Mouse (Mus musculus): Measurements from ENCODE around the gene Rgs13. TPM values are rescaled to one million over a fixed set of nuclear protein-coding genes. Genes with fewer than 3 reads are reported as not detected.
"Not testable (repeated sequence)": the region's sequence is repeated elsewhere in the genome, so short reads cannot be mapped to it uniquely, and the experiment has no call there.

The Rgs13 gene
- total RNA-seq, 2 experiments from 2014 or later = 0.57 to 1.3 TPM

- DNase-seq (ENCODE audit: low spot score in 2 of 2) = peak in 1 of 2 experiments; percentile 55
- intact Hi-C loops (cut with DNase I) = loop anchor here (5.0 kb wide), 1 partner anchor 40 kb away; no protein-coding TSS in a partner anchor
Observed at GRCm38 (mm10) chr1:144166897-144167296, 10.3 kb downstream of the Rgs13 start.

DNA sequence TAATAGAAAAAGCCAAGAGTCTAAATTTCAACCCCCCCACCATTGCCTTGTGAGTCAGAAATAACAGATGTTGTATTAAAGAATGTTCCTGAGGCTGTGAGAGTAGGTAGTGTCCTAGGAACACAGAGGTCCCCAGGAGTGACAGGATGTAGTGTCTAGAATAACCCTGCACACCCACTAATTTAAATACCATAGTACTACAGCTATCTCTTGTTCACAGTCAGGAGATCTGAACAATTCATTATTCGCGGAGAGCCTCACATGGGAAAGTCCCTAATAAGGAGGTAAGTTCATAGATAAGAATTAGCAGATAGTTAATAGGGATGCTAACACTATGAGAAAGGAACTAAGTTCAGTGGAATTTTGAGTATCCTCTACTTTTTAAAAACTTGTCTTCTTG lies 10.9 kb downstream of the Rgs13 start:
- intact Hi-C loops (cut with DNase I) = loop anchor here (5.0 kb wide), 1 partner anchor 39 kb away; no protein-coding TSS in a partner anchor

DNA sequence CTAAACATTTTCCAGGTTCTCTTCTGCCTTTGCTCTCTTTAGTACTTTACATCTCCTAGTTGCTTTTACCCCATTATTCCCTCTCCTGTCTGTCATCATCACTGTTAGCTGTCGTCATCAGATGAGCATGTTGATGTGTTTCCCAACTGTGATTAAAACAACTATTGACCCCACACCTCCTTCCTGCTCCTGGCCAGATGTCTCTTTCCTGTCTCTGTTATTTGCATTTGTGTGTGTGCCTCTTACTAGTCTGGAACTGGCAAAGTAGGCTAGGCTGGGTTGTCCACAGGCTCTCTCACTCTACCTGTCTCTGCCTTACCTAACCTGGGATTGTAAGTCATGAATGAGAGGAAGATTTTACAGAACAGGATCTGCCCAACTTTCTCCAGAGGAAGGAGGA lies 24.6 kb downstream of the Rgs13 start:
- DNase-seq (ENCODE audit: low spot score in 2 of 2) = no peak
- intact Hi-C loops (cut with DNase I) = no loop called here

More for the DNA sequence above, 10.9 kb downstream of the Rgs13 start:
- no peak for DNase-seq (ENCODE audit: low spot score in 2 of 2)

DNA sequence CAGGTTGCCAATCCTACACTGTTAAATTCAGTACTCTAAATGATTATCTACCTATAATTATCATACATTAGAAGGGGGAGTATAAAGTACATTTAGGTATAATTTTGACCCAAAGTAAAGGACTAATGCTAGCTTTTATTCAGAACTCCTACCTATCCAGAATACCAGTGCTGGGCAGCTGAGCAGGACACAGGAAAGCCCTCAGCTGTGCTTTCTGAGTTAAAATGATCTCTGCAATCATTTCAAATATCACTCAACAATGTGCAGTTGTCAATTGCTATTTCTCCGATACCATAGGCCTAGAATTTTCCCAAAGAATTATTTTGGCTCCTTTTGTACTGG lies 25.0 kb downstream of the Rgs13 start:
- no peak for DNase-seq (ENCODE audit: low spot score in 2 of 2)
- intact Hi-C loops (cut with DNase I) = no loop called here

DNA sequence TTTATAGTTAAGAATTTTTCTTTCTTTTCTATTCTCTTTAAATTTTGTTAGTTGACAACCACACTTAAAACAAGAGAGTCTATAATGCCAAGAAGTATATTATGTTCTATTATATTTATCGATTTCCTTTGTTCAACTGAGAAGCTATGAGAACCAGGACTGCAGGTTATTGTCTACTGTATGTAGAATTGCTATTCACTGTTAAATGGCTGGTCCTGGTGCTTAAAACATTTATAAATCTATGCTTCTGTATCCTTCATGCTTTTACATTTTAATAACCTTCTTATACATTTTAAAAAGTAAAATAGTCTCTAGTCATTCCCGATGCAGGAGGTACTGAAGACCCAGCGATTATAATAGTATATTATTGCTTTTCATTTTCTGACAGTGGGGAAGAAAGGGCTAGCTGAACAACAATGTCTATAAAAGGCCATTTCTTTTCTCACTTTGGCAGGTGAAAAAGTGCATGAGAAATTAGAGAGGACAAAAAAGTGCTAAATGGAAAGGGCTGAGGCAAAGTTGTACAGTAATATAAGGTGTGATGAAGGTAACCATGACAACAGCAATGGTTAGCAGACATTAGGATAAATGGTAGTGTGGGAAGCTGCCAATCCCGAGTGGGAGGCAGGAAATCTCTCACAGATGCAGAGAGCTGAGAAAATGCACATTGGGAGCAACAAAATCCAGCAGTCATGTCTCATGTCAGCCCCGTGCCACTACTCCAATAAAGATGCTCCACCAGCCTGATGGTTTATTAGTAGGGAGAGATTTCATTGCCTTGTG lies 25.6 kb downstream of the Rgs13 start:
- intact Hi-C loops (cut with DNase I) = no loop called here
- DNase-seq (ENCODE audit: low spot score in 2 of 2) = peak; percentile 48 to 53

GRCm38 (mm10) chr1:144149997-144150396 lies 27.2 kb downstream of the Rgs13 start:
- no peak for DNase-seq (ENCODE audit: low spot score in 2 of 2)
- intact Hi-C loops (cut with DNase I) = no loop called here

- intact Hi-C loops (cut with DNase I); DNase-seq (ENCODE audit: low spot score in 2 of 2): not testable (repeated sequence)
Observed at GRCm38 (mm10) chr1:144141398-144141797, 35.8 kb downstream of the Rgs13 start.

DNA sequence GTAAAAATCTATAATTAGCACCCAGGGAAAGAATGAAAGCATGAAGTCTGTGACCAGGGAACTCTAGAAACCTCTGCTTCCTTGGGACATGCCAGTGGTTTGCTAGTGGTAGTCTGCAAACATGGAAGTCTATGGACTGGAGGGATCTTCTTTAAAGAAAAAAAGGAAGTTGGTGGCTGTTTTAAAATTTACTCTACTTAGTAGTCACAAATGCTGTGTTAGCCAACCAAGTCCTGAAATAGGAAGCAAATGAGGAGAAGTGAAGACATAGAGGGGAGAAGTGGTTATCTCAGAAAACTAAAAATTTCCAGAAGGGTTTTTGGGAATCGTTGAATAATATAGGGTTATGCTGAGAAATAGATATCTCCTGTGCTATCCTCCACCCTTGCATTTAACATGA lies 37.3 kb downstream of the Rgs13 start:
- DNase-seq (ENCODE audit: low spot score in 2 of 2) = no peak
- intact Hi-C loops (cut with DNase I) = no loop called here

DNA sequence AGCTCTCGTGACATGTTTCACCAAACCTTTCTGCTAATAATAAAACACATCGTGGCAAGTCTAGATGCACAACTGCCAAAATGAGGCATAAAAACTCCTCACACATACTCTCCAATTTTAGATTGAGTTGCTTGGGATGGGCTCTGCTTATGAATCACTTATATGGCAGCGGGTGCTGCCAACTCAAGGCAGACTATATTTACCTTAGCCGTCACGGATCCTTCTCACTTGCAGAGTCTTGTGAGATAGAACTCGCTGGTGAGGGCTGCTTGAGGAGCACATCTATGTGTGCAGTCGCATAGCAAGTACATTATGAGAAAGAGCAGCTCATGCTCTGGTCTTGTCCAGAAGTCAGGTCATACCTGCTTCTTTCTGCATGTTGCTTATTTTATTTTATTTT lies 49.2 kb downstream of the Rgs13 start:
- intact Hi-C loops (cut with DNase I) = loop anchor here (5.0 kb wide), 2 partner anchors 39 to 226 kb away; no protein-coding TSS in a partner anchor
- DNase-seq (ENCODE audit: low spot score in 2 of 2) = peak; percentile 53 to 95

GRCm38 (mm10) chr1:144120042-144120441 lies 57.1 kb downstream of the Rgs13 start:
- no peak for DNase-seq (ENCODE audit: low spot score in 2 of 2)
- intact Hi-C loops (cut with DNase I) = no loop called here

DNA sequence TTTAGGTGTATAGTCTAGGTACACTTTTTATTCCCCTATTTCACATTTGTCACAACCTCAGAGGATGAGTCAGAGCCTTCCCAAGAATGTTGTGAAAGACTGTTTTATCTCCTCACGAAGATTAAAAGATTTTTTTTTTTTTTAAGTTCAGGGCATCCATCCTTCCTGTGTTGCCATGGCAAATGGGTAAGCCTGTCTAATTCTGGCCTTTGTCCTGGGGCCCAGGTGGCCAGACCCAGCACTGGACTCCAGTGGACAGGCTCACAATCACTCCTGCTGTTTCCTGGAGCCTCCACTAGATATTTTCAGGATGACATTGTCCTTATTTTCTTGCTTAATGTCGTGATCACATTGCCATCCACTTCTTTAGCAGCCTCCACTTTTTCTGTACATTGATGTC lies 57.7 kb downstream of the Rgs13 start:
- intact Hi-C loops (cut with DNase I) = no loop called here
- DNase-seq (ENCODE audit: low spot score in 2 of 2) = peak in 1 of 2 experiments; percentile 6

- intact Hi-C loops (cut with DNase I) = no loop called here
- DNase-seq (ENCODE audit: low spot score in 2 of 2) = no peak
Observed at GRCm38 (mm10) chr1:144115848-144116727, 61.1 kb downstream of the Rgs13 start.

GRCm38 (mm10) chr1:144113438-144114074 lies 63.6 kb downstream of the Rgs13 start:
- intact Hi-C loops (cut with DNase I) = no loop called here
- peak in 1 of 2 experiments; percentile 11 for DNase-seq (ENCODE audit: low spot score in 2 of 2)

DNA sequence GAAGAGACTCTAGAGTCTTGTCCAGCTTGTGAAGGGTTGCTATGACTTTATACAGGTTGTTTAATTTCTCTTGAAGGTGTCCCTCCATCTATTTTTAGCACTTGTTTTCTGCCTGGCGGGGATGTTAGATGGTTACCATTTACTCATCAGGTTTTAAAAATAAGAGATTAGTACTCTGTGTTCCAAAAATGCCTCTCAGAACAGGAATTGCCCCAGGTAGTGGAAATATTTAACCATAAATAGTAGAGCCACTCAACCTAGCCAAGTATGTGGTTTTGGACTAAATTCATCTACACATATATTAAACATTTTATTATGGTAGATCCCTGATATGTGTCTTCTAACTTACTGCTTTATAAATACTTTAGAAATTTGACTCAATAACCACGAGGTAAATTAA lies 64.2 kb downstream of the Rgs13 start:
- no peak for DNase-seq (ENCODE audit: low spot score in 2 of 2)
- intact Hi-C loops (cut with DNase I) = no loop called here

DNA sequence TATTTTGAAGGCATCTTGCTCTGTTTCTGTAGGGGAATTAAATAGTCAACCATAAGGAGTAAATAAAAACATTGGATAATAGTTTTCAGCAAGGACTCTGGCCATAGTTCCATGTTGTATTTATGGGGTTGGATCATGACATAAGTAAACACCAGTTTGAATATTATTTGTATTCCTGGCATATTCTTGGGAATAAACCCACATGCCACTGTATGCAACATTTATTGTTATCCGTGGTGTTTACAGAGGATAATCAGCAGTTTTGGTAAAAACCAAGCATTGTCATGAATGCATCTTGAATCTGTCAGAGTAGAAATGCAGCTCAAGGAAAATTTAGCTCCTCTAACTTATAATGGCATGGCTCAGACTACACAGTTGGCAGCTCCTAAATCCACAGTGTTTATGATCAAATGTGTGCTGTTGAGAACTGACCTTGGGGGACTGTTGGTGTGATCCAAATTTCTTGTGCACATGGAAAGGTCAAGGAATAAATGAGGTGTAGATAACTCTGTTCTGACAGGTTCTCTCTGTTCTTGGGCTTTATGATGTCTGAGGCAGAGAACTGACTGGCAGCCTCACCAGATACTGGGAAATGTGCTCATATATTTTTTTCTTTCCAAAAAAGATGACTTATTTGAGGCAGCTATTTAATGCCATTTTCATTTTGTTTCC lies 78.4 kb downstream of the Rgs13 start:
- intact Hi-C loops (cut with DNase I) = no loop called here

GRCm38 (mm10) chr1:144090410-144090809 lies 86.8 kb downstream of the Rgs13 start:
- intact Hi-C loops (cut with DNase I) = no loop called here
- DNase-seq (ENCODE audit: low spot score in 2 of 2) = no peak

More for the DNA sequence above, 78.4 kb downstream of the Rgs13 start:
- no peak for DNase-seq (ENCODE audit: low spot score in 2 of 2)
